Mouse (Mus musculus): ENCODE measurements around the gene Gcn1l1. TPM values are rescaled to one million over a fixed set of nuclear protein-coding genes. Genes with fewer than 3 reads are reported as not detected.
A peak's percentile ranks its signal among the peaks of the same experiment; 100 is the strongest.
"Not testable (repeated sequence)": the region's sequence is repeated elsewhere in the genome, so short reads cannot be mapped to it uniquely, and the experiment has no call there.

The Gcn1l1 gene
- polyA plus RNA-seq, 1 experiment from 2014 or later, result 60.4 TPM

- 92% methylated on average over 7 of the region's 7 CpGs for WGBS
- peaks cover 51% of the 10 kb centered on the region for H3K36me3 ChIP-seq (replicated peaks)
- ATAC-seq (ENCODE audit: low FRiP score), result no peak
Observed at GRCm38 (mm10) chr5:115571086-115571485, 6.0 kb downstream of the Gcn1l1 start.

GRCm38 (mm10) chr5:115572679-115573535, 7.9 kb downstream of the Gcn1l1 start:
- H3K36me3 ChIP-seq (replicated peaks), result peaks cover 65% of the 10 kb centered on the region
- 78% methylated on average over 17 of the region's 17 CpGs for WGBS

More at GRCm38 (mm10) chr5:115571086-115571485, 6.0 kb downstream of the Gcn1l1 start:
- Histone ChIP-seq H3K9ac (no peak overlapping the region), H3K4me1 (peaks cover 13% of the 10 kb centered on the region), H3K27ac (no peak overlapping the region), H3K9me3 (no peaks in the 10 kb centered on the region), H3K4me3 (replicated peaks) (no peak overlapping the region), H3K27me3 (no peaks in the 10 kb centered on the region), H3K4me2 (no peak overlapping the region)

GRCm38 (mm10) chr5:115574992-115575391, 9.9 kb downstream of the Gcn1l1 start:
- Histone ChIP-seq H3K27me3 (no peaks in the 10 kb centered on the region), H3K4me3 (replicated peaks) (no peak overlapping the region), H3K4me2 (no peak overlapping the region), H3K36me3 (replicated peaks) (peaks cover 86% of the 10 kb centered on the region), H3K9ac (no peak overlapping the region), H3K4me1 (no peaks in the 10 kb centered on the region), H3K27ac (no peak overlapping the region), H3K9me3 (no peaks in the 10 kb centered on the region)
- ATAC-seq (ENCODE audit: low FRiP score), result no peak
- 92% methylated on average over 8 of the region's 8 CpGs for WGBS

More at GRCm38 (mm10) chr5:115572679-115573535, 7.9 kb downstream of the Gcn1l1 start:
- Histone ChIP-seq H3K9me3 (no peaks in the 10 kb centered on the region), H3K4me1 (peaks cover 11% of the 10 kb centered on the region; the same call in 1 of the 2 replicates), H3K9ac (no peak overlapping the region), H3K27ac (no peak overlapping the region), H3K4me3 (replicated peaks) (no peak overlapping the region), H3K4me2 (no peak overlapping the region), H3K27me3 (no peaks in the 10 kb centered on the region)
- ATAC-seq (ENCODE audit: low FRiP score), result no peak

GRCm38 (mm10) chr5:115577686-115578085, 12.6 kb downstream of the Gcn1l1 start:
- H3K27ac ChIP-seq; H3K4me3 ChIP-seq (replicated peaks); H3K4me1 ChIP-seq; H3K9ac ChIP-seq; H3K27me3 ChIP-seq; H3K4me2 ChIP-seq; ATAC-seq (ENCODE audit: low FRiP score); H3K9me3 ChIP-seq: not testable (repeated sequence)
- 95% methylated on average over 4 of the region's 4 CpGs for WGBS
- peaks cover 96% of the 10 kb centered on the region for H3K36me3 ChIP-seq (replicated peaks)

GRCm38 (mm10) chr5:115578922-115579321, 13.9 kb downstream of the Gcn1l1 start:
- Histone ChIP-seq H3K4me2 (no peak overlapping the region), H3K9me3 (peaks cover 10% of the 10 kb centered on the region), H3K27ac (no peak overlapping the region), H3K4me3 (replicated peaks) (no peak overlapping the region), H3K4me1 (no peaks in the 10 kb centered on the region), H3K9ac (no peak overlapping the region), H3K36me3 (replicated peaks) (peaks cover 98% of the 10 kb centered on the region), H3K27me3 (no peaks in the 10 kb centered on the region)
- 97% methylated on average over 14 of the region's 14 CpGs for WGBS
- no peak for ATAC-seq (ENCODE audit: low FRiP score)

- H3K27me3 ChIP-seq, result no peaks in the 10 kb centered on the region
- no peak overlapping the region for H3K4me3 ChIP-seq (replicated peaks)
- H3K36me3 ChIP-seq (replicated peaks), result peaks cover 98% of the 10 kb centered on the region
- no peak overlapping the region for H3K9ac ChIP-seq
- H3K27ac ChIP-seq, result no peak overlapping the region
- H3K4me2 ChIP-seq, result no peak overlapping the region
- no peak for ATAC-seq (ENCODE audit: low FRiP score)
- no peaks in the 10 kb centered on the region for H3K4me1 ChIP-seq
- 95% methylated on average over 5 of the region's 5 CpGs for WGBS
- peaks cover 10% of the 10 kb centered on the region for H3K9me3 ChIP-seq
Observed at GRCm38 (mm10) chr5:115579363-115579762, 14.3 kb downstream of the Gcn1l1 start.

- peaks cover 10% of the 10 kb centered on the region for H3K9me3 ChIP-seq
- H3K4me3 ChIP-seq (replicated peaks), result no peak overlapping the region
- H3K9ac ChIP-seq, result no peak overlapping the region
- ATAC-seq (ENCODE audit: low FRiP score), result no peak
- H3K4me2 ChIP-seq, result no peak overlapping the region
- H3K27ac ChIP-seq, result no peak overlapping the region
- no peaks in the 10 kb centered on the region for H3K27me3 ChIP-seq
- peaks cover 98% of the 10 kb centered on the region for H3K36me3 ChIP-seq (replicated peaks)
- WGBS, result 93% methylated on average over 14 of the region's 14 CpGs
- H3K4me1 ChIP-seq, result no peaks in the 10 kb centered on the region
Observed at GRCm38 (mm10) chr5:115580229-115581001, 15.4 kb downstream of the Gcn1l1 start.

- no peak for ATAC-seq (ENCODE audit: low FRiP score)
Observed at GRCm38 (mm10) chr5:115581662-115582061, 16.6 kb downstream of the Gcn1l1 start.

GRCm38 (mm10) chr5:115585616-115586015, 20.6 kb downstream of the Gcn1l1 start:
- peaks cover 10% of the 10 kb centered on the region for H3K9me3 ChIP-seq
- H3K4me3 ChIP-seq (replicated peaks), result no peak overlapping the region
- H3K36me3 ChIP-seq (replicated peaks), result peaks cover 97% of the 10 kb centered on the region
- 0 out of 2 replicates have a peak overlapping the region, but pooled peaks have one; percentile 25 for H3K27ac ChIP-seq
- no peaks in the 10 kb centered on the region for H3K27me3 ChIP-seq
- WGBS, result 85% methylated on average over 12 of the region's 12 CpGs
- H3K9ac ChIP-seq, result no peak overlapping the region
- no peak for ATAC-seq (ENCODE audit: low FRiP score)
- no peaks in the 10 kb centered on the region for H3K4me1 ChIP-seq
- H3K4me2 ChIP-seq, result no peak overlapping the region

More at GRCm38 (mm10) chr5:115581662-115582061, 16.6 kb downstream of the Gcn1l1 start:
- no peak overlapping the region for H3K9ac ChIP-seq
- no peak overlapping the region for H3K4me2 ChIP-seq
- H3K9me3 ChIP-seq, result peaks cover 10% of the 10 kb centered on the region
- H3K36me3 ChIP-seq (replicated peaks), result peaks cover 98% of the 10 kb centered on the region
- WGBS, result 97% methylated on average over 9 of the region's 9 CpGs
- no peak overlapping the region for H3K4me3 ChIP-seq (replicated peaks)
- no peaks in the 10 kb centered on the region for H3K4me1 ChIP-seq
- H3K27ac ChIP-seq, result no peak overlapping the region
- H3K27me3 ChIP-seq, result no peaks in the 10 kb centered on the region

GRCm38 (mm10) chr5:115586166-115586565, 21.1 kb downstream of the Gcn1l1 start:
- Histone ChIP-seq H3K9ac (no peak overlapping the region), H3K27me3 (no peaks in the 10 kb centered on the region), H3K4me2 (no peak overlapping the region), H3K27ac (0 out of 2 replicates have a peak overlapping the region, but pooled peaks have one; percentile 25), H3K4me3 (replicated peaks) (no peak overlapping the region), H3K4me1 (no peaks in the 10 kb centered on the region), H3K9me3 (peaks cover 10% of the 10 kb centered on the region), H3K36me3 (replicated peaks) (peaks cover 97% of the 10 kb centered on the region)
- WGBS, result 33% methylated on average over 15 of the region's 15 CpGs
- ATAC-seq (ENCODE audit: low FRiP score), result no peak; the same call in 1 of the 2 replicates

GRCm38 (mm10) chr5:115586780-115587179, 21.7 kb downstream of the Gcn1l1 start:
- Histone ChIP-seq H3K9ac (no peak overlapping the region), H3K4me1 (no peaks in the 10 kb centered on the region), H3K9me3 (peaks cover 10% of the 10 kb centered on the region), H3K27me3 (no peaks in the 10 kb centered on the region), H3K4me3 (replicated peaks) (no peak overlapping the region), H3K4me2 (no peak overlapping the region), H3K36me3 (replicated peaks) (peaks cover 97% of the 10 kb centered on the region), H3K27ac (0 out of 2 replicates have a peak overlapping the region, but pooled peaks have one; percentile 3)
- 90% methylated on average over 2 of the region's 2 CpGs for WGBS
- no peak for ATAC-seq (ENCODE audit: low FRiP score)

GRCm38 (mm10) chr5:115591028-115591427, 26.0 kb downstream of the Gcn1l1 start:
- Histone ChIP-seq H3K4me2 (no peak overlapping the region), H3K4me1 (no peaks in the 10 kb centered on the region), H3K27ac (no peak overlapping the region), H3K9me3 (no peaks in the 10 kb centered on the region), H3K4me3 (replicated peaks) (no peak overlapping the region), H3K9ac (no peak overlapping the region), H3K36me3 (replicated peaks) (peaks cover 97% of the 10 kb centered on the region), H3K27me3 (no peaks in the 10 kb centered on the region)
- 87% methylated on average over 11 of the region's 11 CpGs for WGBS
- ATAC-seq (ENCODE audit: low FRiP score), result no peak

Data from forebrain, embryonic 12.5 days (tissue).